Mouse (Mus musculus): ENCODE results near the gene Chpf2. TPM values are rescaled to one million over a fixed set of nuclear protein-coding genes. Genes with fewer than 3 reads are reported as not detected.
A peak's percentile ranks its signal among the peaks of the same experiment; 100 is the strongest.

The Chpf2 gene
- polyA plus RNA-seq, 1 experiment from 2014 or later = 9.6 TPM

- H3K27ac ChIP-seq (ENCODE audit: low read depth, low read length) = peak overlapping the region; percentile 97
- no peaks in the 10 kb centered on the region; the same call in 1 of the 2 replicates for H3K27me3 ChIP-seq (ENCODE audit: control insufficient read depth, insufficient read depth, low read length)
- peak overlapping the region; percentile 55 for H3K4me3 ChIP-seq (ENCODE audit: low read depth, low read length)
- WGBS = 17% methylated on average over 14 of the region's 14 CpGs
- DNase-seq (ENCODE audit: low spot score, missing footprints) (peak; percentile 91), ATAC-seq (ENCODE audit: low FRiP score) (no peak)
- peaks cover 48% of the 10 kb centered on the region for H3K4me1 ChIP-seq (ENCODE audit: control insufficient read depth, insufficient read depth, low read length)
- H3K9ac ChIP-seq (ENCODE audit: low read length) = peak overlapping the region; percentile 92
- H3K9me3 ChIP-seq (ENCODE audit: control insufficient read depth, low read length) = no peaks in the 10 kb centered on the region
- H3K4me2 ChIP-seq = peak overlapping the region; percentile 65
- no peaks in the 10 kb centered on the region for H3K36me3 ChIP-seq (ENCODE audit: control insufficient read depth, insufficient read depth, low read length)
Observed at GRCm38 (mm10) chr5:24605980-24606665, 19.6 kb downstream of the Chpf2 start.

GRCm38 (mm10) chr5:24609388-24609787 lies 22.8 kb downstream of the Chpf2 start:
- 62% methylated on average over 5 of the region's 5 CpGs for WGBS
- no peak overlapping the region for H3K4me3 ChIP-seq (ENCODE audit: low read depth, low read length)
- peak; percentile 59 for DNase-seq (ENCODE audit: low spot score, missing footprints)
- no peak for ATAC-seq (ENCODE audit: low FRiP score)
- H3K9ac ChIP-seq (ENCODE audit: low read length) = no peak overlapping the region
- H3K36me3 ChIP-seq (ENCODE audit: control insufficient read depth, insufficient read depth, low read length) = no peaks in the 10 kb centered on the region
- no peak overlapping the region for H3K27ac ChIP-seq (ENCODE audit: low read depth, low read length)
- H3K4me1 ChIP-seq (ENCODE audit: control insufficient read depth, insufficient read depth, low read length) = peaks cover 22% of the 10 kb centered on the region
- no peaks in the 10 kb centered on the region; the same call in 1 of the 2 replicates for H3K27me3 ChIP-seq (ENCODE audit: control insufficient read depth, insufficient read depth, low read length)
- no peaks in the 10 kb centered on the region for H3K9me3 ChIP-seq (ENCODE audit: control insufficient read depth, low read length)
- no peak overlapping the region for H3K4me2 ChIP-seq

- no peak overlapping the region for H3K9ac ChIP-seq (ENCODE audit: low read length)
- no peak overlapping the region for H3K4me3 ChIP-seq (ENCODE audit: low read depth, low read length)
- no peaks in the 10 kb centered on the region for H3K27me3 ChIP-seq (ENCODE audit: control insufficient read depth, insufficient read depth, low read length)
- no peaks in the 10 kb centered on the region for H3K9me3 ChIP-seq (ENCODE audit: control insufficient read depth, low read length)
- no peak overlapping the region for H3K4me2 ChIP-seq
- ATAC-seq (ENCODE audit: low FRiP score) = no peak
- H3K4me1 ChIP-seq (ENCODE audit: control insufficient read depth, insufficient read depth, low read length) = peaks cover 5% of the 10 kb centered on the region
- no peaks in the 10 kb centered on the region for H3K36me3 ChIP-seq (ENCODE audit: control insufficient read depth, insufficient read depth, low read length)
- DNase-seq (ENCODE audit: low spot score, missing footprints) = peak; percentile 41
- 76% methylated on average over 7 of the region's 7 CpGs for WGBS
- H3K27ac ChIP-seq (ENCODE audit: low read depth, low read length) = no peak overlapping the region
Observed at GRCm38 (mm10) chr5:24611366-24612301, 25.1 kb downstream of the Chpf2 start.

GRCm38 (mm10) chr5:24612302-24612649 lies 25.7 kb downstream of the Chpf2 start:
- H3K9me3 ChIP-seq (ENCODE audit: control insufficient read depth, low read length) = no peaks in the 10 kb centered on the region
- no peaks in the 10 kb centered on the region for H3K27me3 ChIP-seq (ENCODE audit: control insufficient read depth, insufficient read depth, low read length)
- no peak for ATAC-seq (ENCODE audit: low FRiP score)
- no peak overlapping the region for H3K4me3 ChIP-seq (ENCODE audit: low read depth, low read length)
- H3K4me1 ChIP-seq (ENCODE audit: control insufficient read depth, insufficient read depth, low read length) = no peaks in the 10 kb centered on the region
- no peaks in the 10 kb centered on the region for H3K36me3 ChIP-seq (ENCODE audit: control insufficient read depth, insufficient read depth, low read length)
- peak; percentile 76 for DNase-seq (ENCODE audit: low spot score, missing footprints)
- no peak overlapping the region for H3K27ac ChIP-seq (ENCODE audit: low read depth, low read length)
- no peak overlapping the region for H3K4me2 ChIP-seq
- no peak overlapping the region for H3K9ac ChIP-seq (ENCODE audit: low read length)
- 85% methylated on average over 5 of the region's 5 CpGs for WGBS

DNA sequence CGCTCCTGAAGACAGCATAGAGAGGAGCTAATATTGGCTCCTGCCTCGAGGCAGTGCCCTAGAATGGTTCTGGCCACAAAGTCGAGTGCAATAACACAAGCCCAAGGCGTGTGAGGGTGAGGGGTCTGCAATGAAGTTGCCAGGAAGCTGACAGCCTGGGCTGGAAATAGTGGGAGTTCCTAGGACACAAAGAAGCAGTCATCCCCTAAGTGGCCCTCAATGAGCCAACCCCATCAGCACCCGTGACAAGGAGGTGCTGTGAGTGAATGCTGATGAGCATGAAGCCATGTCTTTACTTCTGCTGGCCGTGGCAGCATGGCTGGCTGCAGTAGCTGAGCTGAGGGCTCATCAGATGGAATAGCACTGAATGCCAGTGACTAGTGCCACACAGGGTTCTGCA lies 28.6 kb downstream of the Chpf2 start:
- ATAC-seq (ENCODE audit: low FRiP score) = no peak
- H3K4me3 ChIP-seq (ENCODE audit: low read depth, low read length) = no peak overlapping the region
- no peaks in the 10 kb centered on the region for H3K27me3 ChIP-seq (ENCODE audit: control insufficient read depth, insufficient read depth, low read length)
- no peaks in the 10 kb centered on the region for H3K9me3 ChIP-seq (ENCODE audit: control insufficient read depth, low read length)
- DNase-seq (ENCODE audit: low spot score, missing footprints) = peak; percentile 31
- WGBS = 74% methylated on average over 6 of the region's 6 CpGs
- H3K9ac ChIP-seq (ENCODE audit: low read length) = no peak overlapping the region
- no peaks in the 10 kb centered on the region for H3K36me3 ChIP-seq (ENCODE audit: control insufficient read depth, insufficient read depth, low read length)
- H3K4me2 ChIP-seq = no peak overlapping the region
- H3K27ac ChIP-seq (ENCODE audit: low read depth, low read length) = no peak overlapping the region
- H3K4me1 ChIP-seq (ENCODE audit: control insufficient read depth, insufficient read depth, low read length) = no peaks in the 10 kb centered on the region

DNA sequence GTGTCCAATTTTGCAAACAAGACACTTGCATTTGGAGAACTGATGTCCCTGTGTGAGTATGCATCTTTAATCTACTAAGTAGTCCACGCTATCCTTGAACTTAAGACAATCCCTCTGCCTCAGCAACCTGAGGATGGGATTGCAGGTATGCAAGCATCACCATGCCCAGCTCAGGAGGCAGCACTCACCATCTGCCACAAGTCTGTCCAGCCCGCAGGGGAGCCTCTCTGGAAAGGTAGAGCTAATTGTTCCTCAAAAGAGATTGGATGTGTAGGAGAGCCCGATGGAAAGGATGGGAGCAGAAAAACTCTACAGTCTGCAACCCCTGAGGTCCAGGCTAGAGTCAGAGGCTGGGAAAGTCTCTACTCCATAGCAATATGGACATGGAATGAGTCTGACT lies 32.4 kb downstream of the Chpf2 start:
- Histone ChIP-seq H3K27me3 (ENCODE audit: control insufficient read depth, insufficient read depth, low read length) (peaks cover 2% of the 10 kb centered on the region), H3K4me1 (ENCODE audit: control insufficient read depth, insufficient read depth, low read length) (peaks cover 2% of the 10 kb centered on the region; the same call in 1 of the 2 replicates), H3K36me3 (ENCODE audit: control insufficient read depth, insufficient read depth, low read length) (no peaks in the 10 kb centered on the region), H3K9ac (ENCODE audit: low read length) (no peak overlapping the region), H3K4me3 (ENCODE audit: low read depth, low read length) (no peak overlapping the region), H3K27ac (ENCODE audit: low read depth, low read length) (no peak overlapping the region), H3K9me3 (ENCODE audit: control insufficient read depth, low read length) (no peaks in the 10 kb centered on the region), H3K4me2 (no peak overlapping the region)
- DNase-seq (ENCODE audit: low spot score, missing footprints) (peak; percentile 45), ATAC-seq (ENCODE audit: low FRiP score) (no peak)
- 79% methylated on average over 3 of the region's 3 CpGs for whole genome bisulfite sequencing

DNA sequence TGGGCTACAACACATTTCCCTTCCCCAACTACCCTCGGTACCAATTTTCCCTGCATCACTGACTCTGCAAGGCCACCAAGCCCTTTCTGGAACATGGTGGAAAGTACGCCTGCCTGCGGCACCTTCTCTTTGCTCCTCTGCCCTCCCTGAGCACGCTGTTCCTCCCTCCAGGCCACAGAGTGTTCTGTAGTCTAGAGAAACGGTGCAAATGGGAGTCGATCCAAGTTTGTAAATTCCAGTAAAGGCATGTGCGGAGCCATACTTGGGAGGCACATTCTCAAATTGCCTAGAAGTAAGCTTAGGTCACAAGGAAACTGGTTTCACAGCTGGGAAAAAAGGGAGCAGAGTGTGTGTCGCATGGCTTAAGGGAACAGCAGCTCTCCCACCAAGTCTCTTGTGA lies 33.6 kb downstream of the Chpf2 start:
- DNase-seq (ENCODE audit: low spot score, missing footprints) (peak; percentile 49), ATAC-seq (ENCODE audit: low FRiP score) (no peak)
- H3K4me3 ChIP-seq (ENCODE audit: low read depth, low read length) = no peak overlapping the region
- 84% methylated on average over 8 of the region's 8 CpGs for WGBS
- H3K4me1 ChIP-seq (ENCODE audit: control insufficient read depth, insufficient read depth, low read length) = peaks cover 10% of the 10 kb centered on the region
- H3K27ac ChIP-seq (ENCODE audit: low read depth, low read length) = no peak overlapping the region
- peaks cover 2% of the 10 kb centered on the region for H3K27me3 ChIP-seq (ENCODE audit: control insufficient read depth, insufficient read depth, low read length)
- no peaks in the 10 kb centered on the region for H3K9me3 ChIP-seq (ENCODE audit: control insufficient read depth, low read length)
- no peaks in the 10 kb centered on the region for H3K36me3 ChIP-seq (ENCODE audit: control insufficient read depth, insufficient read depth, low read length)
- no peak overlapping the region for H3K9ac ChIP-seq (ENCODE audit: low read length)
- no peak overlapping the region for H3K4me2 ChIP-seq

DNA sequence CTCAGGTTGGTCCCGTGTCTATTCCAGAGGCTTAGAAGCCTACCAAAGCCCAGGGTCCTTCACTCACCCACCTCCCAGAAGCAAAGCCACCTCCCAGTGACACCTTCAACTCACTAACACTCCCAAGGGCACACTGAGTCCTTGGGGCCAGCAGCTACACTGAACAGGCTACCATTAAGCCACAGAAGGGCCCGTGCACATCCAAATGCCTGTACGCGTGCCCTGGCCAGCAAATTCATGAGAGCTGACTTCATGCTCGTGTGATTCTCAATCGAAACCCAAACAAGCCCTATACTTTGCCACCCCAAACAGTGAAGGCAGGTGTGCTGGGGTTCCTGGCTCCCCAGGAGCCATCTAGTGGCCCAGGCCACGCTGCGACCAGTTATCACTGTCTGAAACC lies 34.1 kb downstream of the Chpf2 start:
- 62% methylated on average over 8 of the region's 8 CpGs for WGBS
- Histone ChIP-seq H3K9me3 (ENCODE audit: control insufficient read depth, low read length) (no peaks in the 10 kb centered on the region), H3K9ac (ENCODE audit: low read length) (no peak overlapping the region), H3K4me3 (ENCODE audit: low read depth, low read length) (no peak overlapping the region), H3K27ac (ENCODE audit: low read depth, low read length) (no peak overlapping the region), H3K27me3 (ENCODE audit: control insufficient read depth, insufficient read depth, low read length) (peaks cover 2% of the 10 kb centered on the region), H3K4me1 (ENCODE audit: control insufficient read depth, insufficient read depth, low read length) (peaks cover 10% of the 10 kb centered on the region), H3K36me3 (ENCODE audit: control insufficient read depth, insufficient read depth, low read length) (no peaks in the 10 kb centered on the region), H3K4me2 (no peak overlapping the region)
- DNase-seq (ENCODE audit: low spot score, missing footprints) = no peak
- ATAC-seq (ENCODE audit: low FRiP score) = no peak

DNA sequence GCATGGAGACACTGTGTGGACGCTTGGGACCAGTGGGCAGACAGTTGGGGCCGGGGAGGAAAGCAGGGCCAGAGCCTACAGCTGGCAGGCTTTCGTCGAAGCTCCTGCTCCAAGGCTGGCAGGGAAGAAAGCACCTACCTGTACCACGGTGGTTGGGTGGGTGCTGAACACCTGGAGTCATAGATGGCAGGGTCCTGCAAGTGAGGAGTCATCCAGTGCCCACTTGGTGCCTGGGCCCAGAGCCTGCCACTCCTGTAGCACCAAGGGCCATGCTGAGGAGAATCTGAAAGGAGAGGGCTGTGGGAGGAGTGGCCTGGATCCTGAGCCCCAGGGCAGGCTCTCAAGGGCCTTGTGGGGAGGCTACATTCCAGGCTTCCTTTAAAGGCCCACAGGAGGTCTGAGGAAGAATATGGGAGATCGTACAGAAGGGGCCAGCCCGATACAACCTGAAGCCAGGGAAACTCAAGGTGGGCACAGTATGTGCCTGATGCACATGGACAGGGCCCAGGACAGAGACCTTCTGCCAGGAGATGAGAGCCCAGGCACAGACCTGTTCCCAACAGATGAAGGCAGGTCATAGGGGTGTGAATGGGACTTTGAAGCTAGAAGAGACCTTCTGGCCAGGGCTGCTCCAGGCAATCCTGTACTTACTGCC lies 36.0 kb downstream of the Chpf2 start:
- WGBS = 71% methylated on average over 7 of the region's 7 CpGs
- Histone ChIP-seq H3K36me3 (ENCODE audit: control insufficient read depth, insufficient read depth, low read length) (no peaks in the 10 kb centered on the region), H3K9me3 (ENCODE audit: control insufficient read depth, low read length) (no peaks in the 10 kb centered on the region), H3K27ac (ENCODE audit: low read depth, low read length) (no peak overlapping the region), H3K4me1 (ENCODE audit: control insufficient read depth, insufficient read depth, low read length) (peaks cover 10% of the 10 kb centered on the region), H3K4me2 (no peak overlapping the region), H3K4me3 (ENCODE audit: low read depth, low read length) (no peak overlapping the region), H3K27me3 (ENCODE audit: control insufficient read depth, insufficient read depth, low read length) (peaks cover 2% of the 10 kb centered on the region), H3K9ac (ENCODE audit: low read length) (no peak overlapping the region)
- ATAC-seq (ENCODE audit: low FRiP score) (no peak), DNase-seq (ENCODE audit: low spot score, missing footprints) (peak; percentile 47)
